Mouse (Mus musculus): ENCODE measurements at regions not wholly inside any gene's neighbourhood (a gene's known extent, or its start where the extent isn't known, plus 50 kb on each side); places are given as distances from the start of the nearest gene placed in this dataset.

DNA sequence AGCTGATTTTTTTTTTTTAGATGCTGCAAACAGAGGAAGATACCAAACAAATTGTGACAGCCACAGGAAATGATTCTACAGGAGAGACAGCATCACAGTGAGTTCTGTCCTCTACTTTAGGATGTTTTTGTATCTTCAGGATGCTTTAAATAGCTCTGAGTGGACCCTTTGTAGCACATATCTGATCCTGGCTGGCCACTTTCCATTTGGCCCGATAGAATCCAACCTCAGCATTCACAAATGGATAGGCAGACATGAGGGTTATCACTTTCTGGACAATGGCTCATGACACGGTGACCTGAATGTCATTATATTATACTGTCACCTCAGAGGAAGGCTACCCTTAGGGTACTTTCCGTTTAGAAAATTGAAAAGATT is 379.3 kb downstream of the Gm10295 start:
- DNase-seq (ENCODE audit: low spot score): no peak

DNA sequence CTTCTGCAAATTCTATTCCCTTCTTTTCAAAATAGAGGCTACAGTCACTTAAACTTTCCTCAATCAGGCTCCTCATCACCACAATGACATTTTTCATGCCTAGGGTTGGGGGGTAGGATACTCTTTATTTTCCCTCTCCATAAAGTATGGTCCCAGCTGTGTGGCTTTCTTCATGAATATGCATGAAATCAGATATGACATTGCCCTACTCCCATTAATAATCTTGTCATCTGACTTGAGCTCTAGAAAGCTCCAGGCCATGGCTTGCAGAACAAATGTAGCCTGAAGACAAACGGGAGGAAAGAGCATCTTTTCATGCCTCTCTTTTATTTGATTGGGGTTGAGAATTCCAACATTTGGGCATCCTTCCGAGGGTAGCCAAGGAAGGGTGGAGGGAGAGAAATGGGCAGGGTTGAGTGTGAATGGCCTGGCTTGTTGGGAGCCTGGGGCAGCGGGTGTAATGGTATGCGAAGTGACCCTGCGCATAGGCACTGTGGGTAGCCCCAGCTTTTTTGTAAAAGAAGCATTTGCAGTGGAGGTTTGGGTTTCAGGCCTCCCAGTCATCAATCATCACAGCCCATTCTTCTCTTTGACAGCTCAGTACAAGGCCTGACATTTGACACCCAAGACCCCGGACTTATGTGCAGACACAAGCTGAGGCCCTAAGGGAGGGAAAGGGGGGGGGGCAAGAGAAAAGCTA is 379.8 kb downstream of the Gm10295 start:
- DNase-seq (ENCODE audit: low spot score): peak; percentile 32

DNA sequence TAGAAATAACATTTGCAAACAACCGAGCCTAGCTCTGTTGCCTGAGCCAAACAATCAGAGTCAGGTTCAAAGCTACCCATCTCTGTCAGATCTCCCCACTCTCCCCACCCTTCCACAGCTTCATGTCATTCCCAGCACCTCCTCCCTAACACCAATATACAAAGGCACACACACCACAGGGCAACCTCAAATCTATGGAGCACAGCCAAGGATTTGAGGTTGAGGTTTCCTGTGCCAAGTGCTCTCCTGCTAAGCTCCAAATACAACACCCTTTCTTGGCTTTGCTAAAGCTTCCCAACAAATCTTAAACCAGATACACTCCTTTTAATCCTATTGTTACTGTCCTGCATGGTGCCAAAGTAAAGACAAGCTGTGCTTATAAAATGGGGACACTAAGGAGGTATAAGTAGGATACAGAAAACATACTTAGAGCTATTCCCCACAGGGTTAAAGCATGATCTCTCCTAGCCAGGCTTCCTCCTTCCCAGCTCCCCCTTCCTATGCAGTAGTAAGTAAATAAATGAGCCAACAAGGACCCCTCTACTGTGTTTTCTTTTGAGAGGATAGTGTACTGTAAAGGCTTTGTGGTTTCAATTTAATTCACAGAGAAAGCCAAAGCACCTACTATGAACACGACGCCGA is 398.8 kb downstream of the Gm10295 start:
- no peak for DNase-seq (ENCODE audit: low spot score)

DNA sequence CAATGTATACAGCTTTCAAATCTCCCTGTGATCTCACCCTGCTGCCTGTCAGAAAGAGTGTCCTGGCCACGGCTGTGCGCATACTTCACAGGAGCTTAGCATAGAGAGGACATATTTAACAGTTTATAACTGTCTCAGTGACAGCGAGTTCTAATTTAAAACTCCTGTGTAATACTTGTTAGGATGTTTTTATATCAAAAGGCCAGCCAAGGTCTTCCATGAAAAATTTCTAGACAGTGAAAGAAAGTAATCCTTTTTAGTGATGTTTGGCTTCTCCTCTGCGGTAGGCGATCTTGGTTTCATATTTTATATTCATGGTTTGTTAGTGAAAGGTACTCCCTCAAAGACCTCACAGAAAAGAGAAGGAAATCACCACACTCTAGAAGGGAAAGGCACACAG is 403.0 kb downstream of the Gm10295 start:
- DNase-seq (ENCODE audit: low spot score): no peak

DNA sequence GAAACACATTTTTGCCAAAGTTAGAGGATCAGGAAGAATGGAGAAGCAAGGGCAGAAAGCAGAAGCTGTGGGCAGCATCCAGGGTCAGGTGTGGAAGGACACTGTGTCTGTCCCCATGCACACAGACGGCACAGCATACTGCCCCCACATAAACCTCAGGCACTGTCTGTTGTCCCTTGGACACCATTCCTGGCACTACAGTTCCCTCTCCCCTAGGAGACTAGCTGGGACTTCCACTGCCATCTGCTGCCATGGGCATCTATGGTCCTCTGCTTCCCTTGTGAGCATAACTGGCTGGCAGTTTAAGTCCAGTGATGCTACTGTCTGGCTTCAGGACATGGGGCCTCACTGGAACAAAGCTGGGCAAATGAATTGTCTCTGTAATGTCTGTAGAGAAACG is 405.0 kb downstream of the Gm10295 start:
- DNase-seq (ENCODE audit: low spot score): no peak

DNA sequence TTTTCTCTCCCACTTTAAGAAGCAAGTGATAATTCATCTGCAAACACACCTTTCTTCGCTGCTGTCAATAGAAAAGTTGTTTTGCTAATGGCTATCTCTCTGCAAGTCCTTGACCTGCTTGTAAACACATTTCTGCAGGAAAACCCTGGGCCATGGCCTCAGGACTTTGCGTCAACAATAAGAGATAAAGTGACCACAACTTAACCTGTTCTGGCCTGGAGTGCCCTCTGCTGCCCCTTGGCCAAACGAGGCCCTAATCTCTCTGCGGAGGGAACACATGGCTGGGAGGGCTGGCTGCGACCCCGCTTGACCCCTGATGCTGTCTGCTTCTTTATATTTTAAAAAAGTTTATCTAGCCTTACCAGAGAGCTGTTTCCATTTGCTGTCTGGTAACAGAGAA is 420.4 kb downstream of the Gm10295 start:
- DNase-seq (ENCODE audit: low spot score): peak; percentile 74

DNA sequence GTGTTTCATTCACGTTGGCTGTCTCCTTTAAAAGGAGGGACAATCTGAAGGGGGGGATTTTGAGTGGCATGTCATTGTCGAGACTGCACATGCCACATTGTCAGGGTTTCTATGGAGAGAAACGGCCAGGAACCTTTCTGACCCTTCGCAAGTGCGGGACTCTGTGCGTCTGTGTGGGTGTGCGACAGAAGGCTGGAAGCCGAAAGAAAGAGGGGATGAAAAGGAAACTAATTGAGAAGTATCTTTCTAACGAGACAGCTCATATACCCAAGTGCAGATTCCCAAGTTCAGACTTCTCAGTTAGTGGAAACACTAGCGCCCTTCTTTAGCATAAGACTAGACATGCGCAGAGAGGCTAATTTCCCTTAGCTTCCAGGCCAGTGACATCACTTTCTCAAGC is 421.4 kb downstream of the Gm10295 start:
- no peak for DNase-seq (ENCODE audit: low spot score)

DNA sequence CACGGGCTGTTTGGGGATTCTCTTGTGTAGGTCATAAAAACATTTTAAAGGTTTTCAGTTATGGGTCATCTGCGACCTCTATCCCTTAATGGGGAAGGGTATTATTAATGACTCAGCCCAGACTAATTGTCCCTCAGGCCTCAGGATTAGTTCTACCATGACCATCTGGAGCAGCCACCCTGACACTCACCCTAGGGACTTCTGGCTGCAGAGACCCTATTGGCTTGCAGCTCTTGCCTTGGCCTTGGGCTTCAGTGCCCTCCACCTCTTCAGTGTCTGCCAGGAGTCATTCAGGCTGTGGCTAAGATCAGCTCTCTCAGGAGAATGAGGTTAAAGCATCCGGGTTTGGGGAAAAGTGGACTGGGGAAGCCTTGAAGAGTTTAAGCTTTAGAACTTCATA is 423.3 kb downstream of the Gm10295 start:
- no peak for DNase-seq (ENCODE audit: low spot score)

DNA sequence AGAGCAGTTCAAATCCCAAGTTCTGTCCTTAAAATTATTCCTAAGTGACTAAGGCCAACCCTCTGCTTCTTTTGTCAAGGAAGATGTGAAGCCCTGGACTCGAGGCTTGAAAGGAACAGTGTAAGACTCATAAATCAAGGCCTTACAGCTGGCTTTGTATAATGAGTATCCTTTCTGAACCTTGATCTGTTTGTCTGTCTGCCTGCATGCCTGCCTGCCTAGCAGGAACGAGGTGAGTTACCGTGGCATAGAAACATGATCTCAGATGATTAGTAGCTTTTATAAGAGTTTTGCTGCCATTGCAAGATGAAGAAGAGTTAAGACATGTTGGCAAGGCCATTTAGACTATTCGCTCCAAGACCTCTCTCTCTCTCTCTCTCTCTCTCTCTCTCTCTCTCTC is 434.3 kb downstream of the Gm10295 start:
- DNase-seq (ENCODE audit: low spot score): no peak

DNA sequence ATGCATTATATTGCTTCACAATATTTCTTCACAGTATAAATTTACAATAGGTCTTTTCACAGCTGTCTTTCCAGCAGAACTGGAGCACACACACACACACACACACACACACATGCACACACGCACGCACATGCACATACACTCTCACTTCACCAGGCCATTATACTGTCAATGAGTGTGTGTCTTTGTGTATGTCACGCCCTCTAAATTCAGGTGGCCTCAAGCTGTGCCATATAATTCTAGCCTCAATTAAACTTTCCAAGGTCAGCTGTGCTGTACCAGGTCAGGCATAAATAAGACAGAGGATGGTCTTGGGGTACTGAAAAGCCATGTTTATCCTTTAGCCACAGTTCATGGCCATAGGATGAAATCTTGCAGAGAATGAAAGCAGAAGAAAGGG is 442.4 kb downstream of the Gm10295 start:
- DNase-seq (ENCODE audit: low spot score): no peak

DNA sequence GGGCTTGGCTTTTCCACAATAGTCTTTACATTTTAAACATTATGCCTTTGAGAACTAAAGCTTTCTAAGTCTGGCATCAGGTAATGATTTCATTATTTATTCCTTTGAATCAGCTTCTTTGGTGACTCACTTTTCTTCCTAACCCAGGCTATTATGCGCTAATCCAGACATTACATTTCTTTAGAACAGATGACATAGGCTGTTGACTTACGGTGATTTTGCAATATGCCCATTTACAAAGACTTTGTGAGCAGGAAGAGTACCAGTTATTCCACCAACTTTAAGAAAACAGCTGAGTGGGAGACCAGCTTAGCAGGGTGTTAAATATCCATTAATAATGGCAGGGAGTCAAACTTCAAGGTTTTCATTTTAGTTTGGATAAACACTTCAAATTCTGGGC is 459.6 kb downstream of the Gm10295 start:
- DNase-seq (ENCODE audit: low spot score): no peak

DNA sequence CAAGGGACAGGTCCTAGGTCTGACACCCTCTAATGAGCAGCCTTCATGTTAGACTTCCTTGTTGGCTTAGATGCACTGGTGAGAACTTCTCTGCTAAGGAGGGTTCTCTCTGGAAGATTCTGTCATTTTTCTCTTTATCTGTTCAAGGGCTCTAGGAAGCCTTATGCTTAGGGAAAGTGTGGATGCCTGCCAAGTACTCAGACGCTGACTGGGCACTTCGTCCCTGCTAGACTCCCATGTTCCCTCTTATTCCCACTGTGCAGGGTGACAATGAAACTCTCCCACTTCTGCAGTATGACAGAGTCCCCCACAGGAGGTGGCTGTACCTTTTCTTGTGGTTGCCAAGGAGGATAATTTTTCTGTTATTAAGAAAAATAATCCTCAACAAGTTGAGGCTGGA is 470.8 kb downstream of the Gm10295 start:
- no peak for DNase-seq (ENCODE audit: low spot score)

DNA sequence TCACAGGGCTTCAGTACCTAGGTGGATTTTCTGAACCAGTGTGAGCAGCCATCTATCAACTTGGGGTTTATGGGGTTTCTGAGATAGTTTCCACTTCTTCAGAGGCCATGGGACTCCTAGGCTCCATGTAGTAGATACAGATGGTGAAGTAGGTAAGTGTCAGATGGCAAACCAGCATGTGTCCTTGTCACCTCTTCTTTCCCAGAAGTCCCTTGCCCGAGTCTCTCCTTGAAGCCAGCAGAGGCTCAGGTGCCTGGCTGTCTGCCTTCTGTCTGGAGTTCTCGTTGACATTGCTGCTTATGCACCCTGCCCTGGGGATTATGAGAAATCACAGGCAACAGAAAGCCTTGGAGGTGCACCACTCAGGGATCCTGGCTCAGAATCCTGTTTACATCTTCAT is 476.9 kb downstream of the Gm10295 start:
- no peak for DNase-seq (ENCODE audit: low spot score)

DNA sequence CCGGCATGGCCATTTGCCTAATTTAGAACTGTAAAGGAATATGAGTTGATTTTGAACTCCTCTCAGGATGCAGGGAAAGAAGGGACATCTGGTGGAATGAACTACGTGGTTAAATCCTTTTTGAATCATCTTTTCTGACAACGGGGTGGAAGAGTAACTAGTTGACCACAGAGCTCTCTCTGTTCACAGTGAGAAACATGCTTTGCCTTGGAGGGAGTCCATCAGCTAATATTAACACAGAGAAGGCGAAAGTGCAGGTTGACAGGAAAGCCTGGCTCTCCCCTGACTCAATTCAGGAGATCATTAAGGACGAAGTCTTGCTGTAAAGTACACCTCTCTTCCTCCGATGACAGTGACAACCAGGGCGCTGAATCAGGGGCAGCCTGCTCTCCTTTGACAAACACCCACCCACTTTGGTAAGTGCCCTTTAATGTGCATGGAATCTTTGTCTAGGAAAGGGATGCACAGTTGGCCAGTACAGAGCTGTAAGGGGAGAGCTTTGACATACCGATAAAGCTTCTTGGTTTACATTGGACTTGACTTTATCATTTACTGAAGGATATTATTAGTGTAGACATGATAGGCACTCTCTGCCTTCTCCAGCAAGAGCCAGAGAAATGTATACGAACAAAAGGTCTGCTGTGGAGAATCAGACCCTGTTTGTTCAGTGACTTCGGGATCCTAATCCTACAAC is 480.3 kb downstream of the Gm10295 start:
- peak; percentile 22 for DNase-seq (ENCODE audit: low spot score)

DNA sequence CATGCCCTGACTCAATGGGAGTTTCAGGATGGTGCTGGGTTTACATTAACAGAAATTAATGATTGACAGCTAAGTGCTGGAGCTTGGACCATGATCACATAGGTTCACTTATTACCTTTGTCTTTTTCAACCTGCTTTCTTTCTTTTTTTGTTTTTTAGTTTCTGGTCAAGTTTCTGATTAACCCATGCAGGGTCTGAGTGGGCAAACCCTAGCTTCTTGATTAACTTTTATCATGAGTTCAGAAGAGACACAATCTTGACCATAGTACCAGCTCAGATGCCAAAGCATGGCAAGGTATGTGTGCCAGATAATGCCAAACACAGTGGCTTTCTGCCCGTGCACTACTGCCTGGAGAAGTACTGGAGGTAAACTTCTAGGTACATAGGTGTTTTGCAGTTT is 482.2 kb downstream of the Gm10295 start:
- peak; percentile 66 for DNase-seq (ENCODE audit: low spot score)

DNA sequence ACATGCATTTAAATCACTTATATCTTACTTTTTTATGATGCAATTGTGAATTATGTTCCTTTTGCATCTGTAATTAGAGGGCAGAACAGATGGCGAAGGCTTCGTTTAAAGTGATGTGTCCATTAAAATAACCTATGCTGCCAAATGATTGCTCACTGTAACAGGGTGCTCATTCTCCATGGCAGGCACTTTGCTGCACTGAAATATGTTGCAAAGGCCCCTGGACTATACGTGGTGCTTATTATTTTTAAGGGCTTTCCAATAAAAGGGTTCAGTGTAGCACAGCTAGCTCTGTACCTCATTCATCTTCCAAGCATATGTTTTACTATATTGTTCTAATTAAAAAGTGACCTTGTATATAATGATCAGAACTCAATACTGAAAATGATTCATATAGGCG is 491.3 kb downstream of the Gm10295 start:
- no peak for DNase-seq (ENCODE audit: low spot score)

DNA sequence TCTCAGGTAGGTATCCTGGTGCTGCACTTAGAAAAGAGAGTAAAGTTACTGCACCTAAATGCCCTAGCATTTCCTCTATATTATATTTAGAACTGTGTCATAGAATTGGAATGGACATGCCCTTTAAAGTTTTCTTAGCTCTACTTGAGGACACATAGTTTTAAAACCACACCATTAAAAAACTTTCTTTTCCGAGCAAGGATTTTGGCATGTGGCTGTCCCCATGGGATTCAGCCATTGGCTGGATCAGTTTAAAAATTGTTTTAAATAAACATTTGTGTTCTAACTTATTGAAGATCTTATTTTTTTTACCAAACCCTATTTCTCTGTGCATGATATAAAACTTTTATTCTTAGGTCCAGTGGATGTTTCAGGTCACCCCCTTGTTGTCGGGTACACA is 484.2 kb upstream of the Nr2f2 start:
- DNase-seq (ENCODE audit: low spot score): no peak

DNA sequence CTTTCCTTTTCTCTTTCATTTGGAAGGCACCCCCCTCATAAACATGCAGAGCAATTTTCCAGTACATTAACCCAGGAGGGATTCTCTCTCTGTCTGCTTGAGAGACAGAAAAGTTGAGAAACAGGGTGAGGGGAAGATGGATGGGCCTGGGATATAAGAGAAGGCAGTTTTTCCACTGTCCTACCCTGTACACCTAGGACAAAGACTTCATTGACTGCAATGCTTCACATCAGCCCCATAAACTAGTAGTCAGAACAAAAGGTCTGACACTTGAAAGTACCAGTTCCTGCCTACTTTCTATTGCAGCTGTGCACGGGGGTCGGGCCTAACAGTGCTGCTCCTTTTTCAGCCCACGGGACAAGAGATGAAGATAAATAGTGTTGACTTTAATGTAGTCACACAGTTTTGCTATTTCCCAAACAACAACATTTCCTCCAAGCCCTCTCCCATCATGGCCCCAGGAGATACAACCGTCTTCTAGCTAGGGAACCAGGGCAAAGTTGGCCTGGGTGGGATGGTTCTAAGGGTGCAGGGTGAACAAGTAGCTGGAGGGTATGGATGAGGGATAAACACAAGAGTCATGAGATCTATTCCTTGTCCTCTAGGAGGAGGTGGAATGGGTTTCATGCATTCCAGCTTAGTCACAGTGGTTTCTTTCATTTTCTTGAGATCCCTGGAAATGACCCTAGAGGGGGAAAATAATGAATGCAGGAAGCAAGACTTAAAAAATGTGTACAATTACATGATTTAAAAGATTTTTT is 481.7 kb upstream of the Nr2f2 start:
- no peak for DNase-seq (ENCODE audit: low spot score)

DNA sequence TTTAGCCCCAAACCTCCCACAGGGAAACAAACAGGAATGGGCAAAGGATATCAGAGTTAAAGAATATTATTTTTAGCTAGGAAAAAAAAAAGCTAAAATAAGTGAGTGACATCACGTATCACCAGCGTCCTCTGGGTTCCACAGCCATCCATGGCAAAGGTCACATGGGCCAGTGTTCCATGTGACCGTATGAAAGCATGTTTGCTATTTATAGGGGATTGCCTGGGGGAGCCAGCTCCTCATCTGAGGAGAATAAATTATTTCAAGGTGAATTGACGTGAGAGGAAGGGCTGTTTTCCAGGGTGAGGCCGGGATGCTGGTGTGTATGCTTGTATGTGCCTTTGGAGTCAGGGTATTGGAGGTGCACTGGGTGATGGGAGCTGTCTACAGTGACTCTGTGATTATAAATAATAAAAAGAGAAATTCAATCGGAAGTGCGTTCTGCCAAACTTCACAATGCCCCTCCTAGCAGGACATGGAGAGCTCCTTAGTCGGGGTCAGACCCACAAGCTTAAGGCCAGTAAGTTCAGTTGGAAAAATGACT is 481.0 kb upstream of the Nr2f2 start:
- no peak for DNase-seq (ENCODE audit: low spot score)

DNA sequence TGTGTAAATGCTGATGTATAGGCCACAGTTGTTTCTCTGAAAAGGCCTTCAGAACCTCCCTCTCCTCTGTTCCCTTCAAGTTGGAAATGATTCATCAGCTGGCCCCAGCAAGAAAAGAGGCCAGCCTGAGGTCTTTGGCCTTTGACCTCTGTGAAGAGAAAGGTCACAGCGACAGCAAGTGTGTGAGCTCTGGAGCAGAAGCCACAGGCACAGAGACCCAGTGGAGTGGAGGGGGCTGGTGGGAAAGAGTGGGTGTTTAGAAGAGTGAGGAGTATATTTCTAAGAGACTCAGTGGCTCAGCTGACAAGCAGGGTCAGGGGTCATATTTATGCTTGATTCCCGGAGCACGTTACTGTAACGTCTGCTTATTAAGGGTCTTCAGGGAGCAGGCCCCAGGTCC is 479.5 kb upstream of the Nr2f2 start:
- peak; percentile 78 for DNase-seq (ENCODE audit: low spot score)

DNA sequence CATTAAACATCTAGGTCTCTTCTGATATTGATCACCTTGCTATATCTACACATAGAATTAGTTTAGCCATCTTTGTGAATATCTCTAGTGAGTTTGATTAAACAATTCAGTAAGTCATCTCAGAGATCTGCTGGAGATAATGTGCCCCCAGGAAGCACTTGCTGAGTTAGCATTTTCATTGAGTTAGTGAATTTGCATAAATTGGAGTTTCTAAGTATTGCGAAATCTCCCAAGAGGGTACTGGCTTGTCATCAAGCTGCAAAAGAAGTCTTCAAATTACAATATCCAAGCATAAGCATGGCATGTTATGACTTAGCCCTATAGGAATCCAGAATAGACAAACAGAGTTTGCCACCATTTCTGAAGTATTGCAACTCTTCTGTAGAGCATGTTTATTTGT is 473.6 kb upstream of the Nr2f2 start:
- DNase-seq (ENCODE audit: low spot score): no peak

DNA sequence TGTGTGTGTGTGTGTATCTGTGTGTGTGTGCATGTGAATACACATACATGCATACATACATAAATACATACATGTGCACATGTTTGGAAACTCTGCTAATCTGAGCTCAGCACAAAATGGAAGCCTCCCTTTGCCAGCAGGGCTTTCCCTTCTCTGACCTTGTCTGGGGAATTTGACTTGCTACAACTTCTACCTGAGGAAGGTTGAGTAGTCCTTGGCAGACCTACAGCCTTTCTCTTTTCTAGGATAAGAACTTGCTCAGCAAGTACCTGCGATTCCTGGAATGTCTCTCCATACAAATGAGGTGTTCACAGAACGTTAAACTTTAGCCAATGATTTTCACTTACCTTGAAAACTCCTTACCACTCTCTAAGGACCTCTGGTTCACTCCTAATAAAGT is 472.7 kb upstream of the Nr2f2 start:
- no peak for DNase-seq (ENCODE audit: low spot score)
